Mouse (Mus musculus) hindbrain, embryonic 11.5 days (tissue): Measurements from ENCODE around the gene Gm20388. TPM values are rescaled to one million over a fixed set of nuclear protein-coding genes. Genes with fewer than 3 reads are reported as not detected.

Experiments used
- ATAC-seq: fragments of 200-750 bp; cut with Nextera tagmentation; 2 replicates; pipeline ENCODE4 v1.8.0; 2017; ENCODE audit warnings: mild to moderate bottlenecking, moderate TSS enrichment, moderate library complexity; ENCODE audit not compliant: low FRiP score
- DNase-seq: peaks from one replicate; pipeline ENCODE4 v3.0.0-alpha.2; 2015; ENCODE audit warnings: low spot score
- H3K27ac ChIP-seq: fragments of 300-500 bp; sonication (generic); 2 replicates; pipeline ENCODE4 v1.5.1; 2014; ENCODE audit warnings: mild to moderate bottlenecking, low read depth, low read length
- H3K27me3 ChIP-seq: fragments of 300-500 bp; sonication (generic); 2 replicates; pipeline ENCODE4 v1.6.1; 2014; ENCODE audit warnings: mild to moderate bottlenecking, low read length, moderate library complexity, mixed read lengths; ENCODE audit not compliant: control insufficient read depth, insufficient read depth
- H3K36me3 ChIP-seq: fragments of 300-500 bp; sonication (generic); 2 replicates; pipeline ENCODE4 v1.6.1; 2014; ENCODE audit warnings: mild to moderate bottlenecking, low read length, moderate library complexity, mixed read lengths; ENCODE audit not compliant: control insufficient read depth, insufficient read depth
- H3K4me1 ChIP-seq: fragments of 300-500 bp; sonication (generic); replicated peaks from 2 replicates; pipeline ENCODE4 v1.6.1; 2014; ENCODE audit warnings: low read length, mixed read lengths; ENCODE audit not compliant: control insufficient read depth, insufficient read depth
- H3K4me2 ChIP-seq: fragments of 300-500 bp; sonication (generic); replicated peaks from 2 replicates; pipeline ENCODE4 v1.6.1; 2014; ENCODE audit warnings: mild to moderate bottlenecking, low read depth, low read length
- H3K4me3 ChIP-seq: fragments of 300-500 bp; sonication (generic); 2 replicates; pipeline ENCODE4 v1.5.1; 2014; ENCODE audit warnings: low read depth, low read length
- H3K9ac ChIP-seq: fragments of 300-500 bp; sonication (generic); 2 replicates; pipeline ENCODE4 v1.6.1; 2014; ENCODE audit warnings: low read depth, low read length
- H3K9me3 ChIP-seq: fragments of 300-500 bp; sonication (generic); 2 replicates; pipeline ENCODE4 v1.6.1; 2016; ENCODE audit warnings: low read length; ENCODE audit not compliant: control insufficient read depth
- WGBS: fragments of 180-500 bp; shearing (Covaris S2); extraction: QIAGEN DNeasy Blood & Tissue Kit; methylation state at CpG from one replicate; pipeline ENCODE4 v1.1.7; 2014; 5-methylcytosine and 5-hydroxymethylcytosine counted together
- polyA plus RNA-seq: library from polyadenylated mRNA; unstranded; fragments of >200 nt; fragmentation: Nextera tagmentation; extraction: Ambion mirVana; gene quantifications from 2 replicates; pipeline ENCODE4 v1.2.1, GENCODE M21; 2014

Gm20388 gene
- polyA plus RNA-seq, 1 experiment from 2014 or later = 11.8 TPM

DNA sequence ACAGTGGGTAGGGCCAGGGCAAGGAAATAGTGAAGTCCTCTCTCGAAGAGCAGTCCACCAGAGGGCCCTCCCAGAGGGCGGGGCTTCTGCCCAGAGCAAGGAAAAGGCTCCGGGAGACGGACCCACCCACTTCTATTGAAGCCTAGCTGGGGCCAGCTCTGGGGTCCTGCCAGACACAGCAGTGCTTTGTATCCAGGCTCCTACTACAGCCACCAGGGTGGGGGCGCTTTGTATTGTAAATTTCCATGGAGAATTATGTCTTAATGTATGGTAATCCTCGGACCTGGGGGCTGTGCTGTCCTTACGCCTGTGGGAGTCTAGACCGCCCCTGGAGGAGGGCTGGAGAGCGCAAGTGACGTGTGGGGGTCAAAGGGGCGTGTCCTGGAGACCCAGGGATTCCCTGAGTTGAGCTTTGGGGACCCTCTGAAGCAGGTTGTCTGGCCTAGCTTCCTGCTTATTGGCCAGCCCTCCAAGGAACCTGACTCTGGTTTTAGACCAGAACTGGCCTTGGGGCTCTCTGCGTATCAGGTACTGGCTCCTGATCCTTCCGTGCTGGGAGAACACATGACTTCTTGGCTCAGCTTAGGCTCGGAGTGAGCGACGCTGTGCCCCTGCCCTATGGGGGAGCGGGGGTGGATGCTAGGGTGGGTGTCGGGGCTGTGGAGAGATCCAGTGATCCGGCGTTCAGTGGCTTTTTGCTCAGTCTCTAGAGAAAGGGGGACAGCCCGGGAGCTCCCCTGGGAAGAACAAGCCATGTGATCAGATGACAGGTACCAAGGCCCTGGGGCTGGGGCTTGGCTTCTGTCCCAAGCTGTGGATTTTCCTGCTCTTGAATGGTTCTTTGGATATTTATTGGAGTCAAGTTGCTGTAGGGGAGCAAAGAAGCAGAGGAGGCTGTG lies 598.7 kb downstream of the Gm20388 start:
- 1% methylated on average over 21 of the region's 21 CpGs for WGBS
- H3K27ac ChIP-seq = peak overlapping the region; percentile 67
- H3K4me1 ChIP-seq = peaks cover 75% of the 10 kb centered on the region
- H3K9ac ChIP-seq = peak overlapping the region; percentile 17; the same call in 1 of the 2 replicates
- no peaks in the 10 kb centered on the region for H3K36me3 ChIP-seq
- no peaks in the 10 kb centered on the region for H3K27me3 ChIP-seq
- H3K4me2 ChIP-seq = peak overlapping the region; percentile 36
- ATAC-seq (peak; percentile 85), DNase-seq (peak; percentile 84)
- no peak overlapping the region for H3K4me3 ChIP-seq
- H3K9me3 ChIP-seq = no peaks in the 10 kb centered on the region

DNA sequence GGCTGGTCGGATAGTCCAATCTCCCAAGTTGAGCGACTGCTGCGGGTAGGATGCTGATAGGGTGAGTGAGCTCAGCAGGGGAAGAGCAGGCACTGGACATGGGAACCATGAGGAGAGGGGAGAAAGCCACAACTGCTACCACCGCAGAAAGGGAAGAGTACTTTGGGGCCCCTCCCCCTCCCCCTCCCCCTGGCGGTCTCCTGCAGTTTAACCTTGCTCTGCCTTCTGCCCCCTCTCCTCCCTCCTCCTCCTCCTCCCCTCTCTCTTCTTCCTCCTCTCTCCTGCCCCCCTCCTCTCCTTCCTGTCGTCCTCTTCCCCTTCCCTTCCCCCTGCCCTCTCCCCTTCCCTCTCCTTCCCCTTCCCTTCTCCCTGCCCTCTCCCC lies 599.4 kb downstream of the Gm20388 start:
- DNase-seq = no peak
- H3K27ac ChIP-seq = 0 out of 2 replicates have a peak overlapping the region, but pooled peaks have one; percentile 67
- no peaks in the 10 kb centered on the region for H3K36me3 ChIP-seq
- H3K4me1 ChIP-seq = peaks cover 72% of the 10 kb centered on the region
- H3K9ac ChIP-seq = 0 out of 2 replicates have a peak overlapping the region, but pooled peaks have one; percentile 17
- 2% methylated on average over 5 of the region's 6 CpGs for WGBS
- no peaks in the 10 kb centered on the region for H3K27me3 ChIP-seq
- no peaks in the 10 kb centered on the region for H3K9me3 ChIP-seq
- no peak overlapping the region for H3K4me3 ChIP-seq
- no peak for ATAC-seq
- peak overlapping the region; percentile 36 for H3K4me2 ChIP-seq

DNA sequence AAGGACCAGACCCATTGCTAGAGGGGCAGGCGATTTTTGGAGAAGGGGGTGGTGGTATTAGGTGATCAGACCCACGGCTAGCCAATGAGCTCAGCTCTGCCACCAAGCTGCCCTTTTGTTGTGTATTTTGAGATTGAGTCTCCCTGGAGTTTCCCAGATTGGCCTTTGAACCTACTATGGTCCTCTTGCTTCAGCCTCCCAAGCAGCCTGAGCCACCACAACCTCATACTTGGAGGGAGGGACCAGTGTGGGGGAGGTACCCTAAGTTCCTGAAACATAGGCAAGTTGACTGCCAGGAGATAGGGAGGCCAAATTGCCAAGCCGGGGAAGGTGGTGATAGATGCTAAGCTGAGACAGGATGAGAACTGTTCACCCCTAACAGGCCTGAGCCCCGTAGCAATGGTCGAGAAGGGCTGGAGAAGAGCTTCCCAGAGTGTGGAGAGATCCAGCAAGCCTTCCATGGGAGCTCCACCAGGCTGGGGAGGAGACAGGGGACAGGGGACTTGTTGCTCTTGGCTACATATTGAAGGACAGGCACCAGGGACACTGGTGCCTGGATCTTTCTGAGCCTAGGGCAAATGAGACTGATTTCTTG lies 600.3 kb downstream of the Gm20388 start:
- no peaks in the 10 kb centered on the region for H3K36me3 ChIP-seq
- no peaks in the 10 kb centered on the region for H3K27me3 ChIP-seq
- H3K9me3 ChIP-seq = no peaks in the 10 kb centered on the region
- H3K9ac ChIP-seq = no peak overlapping the region
- 32% methylated on average over 5 of the region's 5 CpGs for WGBS
- peaks cover 70% of the 10 kb centered on the region for H3K4me1 ChIP-seq
- no peak overlapping the region for H3K4me3 ChIP-seq
- ATAC-seq (no peak), DNase-seq (no peak)
- H3K4me2 ChIP-seq = peak overlapping the region; percentile 6; the same call in 1 of the 2 replicates
- H3K27ac ChIP-seq = 0 out of 2 replicates have a peak overlapping the region, but pooled peaks have one; percentile 45

DNA sequence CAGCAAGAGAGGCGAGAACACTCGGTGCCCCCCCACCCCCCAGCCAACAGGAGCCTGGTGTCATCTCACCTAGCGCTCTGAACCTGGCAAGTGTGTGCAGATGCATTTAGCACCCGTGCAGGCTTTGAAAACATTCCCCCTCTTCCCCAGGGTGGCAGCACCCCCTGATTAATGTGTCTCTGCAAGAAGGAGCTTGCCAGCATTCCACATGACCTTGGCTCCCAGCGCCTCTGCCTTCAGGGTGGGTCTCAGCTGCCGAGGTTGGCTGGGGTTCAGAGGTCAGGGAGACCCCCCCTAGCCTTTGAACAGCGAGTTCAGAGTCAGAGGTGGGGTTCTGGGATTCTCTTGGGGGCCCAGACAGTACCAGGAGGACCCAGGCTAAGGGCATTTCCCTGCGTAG lies 601.1 kb downstream of the Gm20388 start:
- no peak for DNase-seq
- Histone ChIP-seq H3K4me2 (no peak overlapping the region), H3K36me3 (no peaks in the 10 kb centered on the region), H3K27me3 (no peaks in the 10 kb centered on the region), H3K9ac (0 out of 2 replicates have a peak overlapping the region, but pooled peaks have one; percentile 15), H3K4me1 (peaks cover 75% of the 10 kb centered on the region), H3K9me3 (no peaks in the 10 kb centered on the region), H3K27ac (0 out of 2 replicates have a peak overlapping the region, but pooled peaks have one; percentile 45), H3K4me3 (no peak overlapping the region)
- no peak for ATAC-seq
- WGBS = 31% methylated on average over 8 of the region's 8 CpGs

DNA sequence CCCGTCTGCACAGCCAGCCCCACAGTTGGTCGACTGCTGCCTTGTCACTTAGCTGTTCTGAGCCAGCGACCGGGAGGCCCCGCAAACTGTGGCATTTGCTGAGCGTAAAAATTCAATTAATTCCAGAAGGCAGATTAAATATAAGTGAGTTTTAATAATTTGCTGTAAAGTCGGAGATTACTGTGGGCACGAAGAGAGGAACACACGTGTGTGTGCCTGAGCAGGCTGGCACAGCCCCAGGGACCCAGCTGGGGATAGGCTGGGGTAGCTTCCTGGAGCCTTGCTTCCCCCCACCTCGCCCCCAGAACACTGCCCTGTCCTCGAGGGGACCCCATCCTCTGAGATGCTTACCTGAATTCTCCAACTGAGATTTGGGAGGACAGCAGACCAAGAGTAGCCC lies 601.7 kb downstream of the Gm20388 start:
- no peak overlapping the region for H3K4me2 ChIP-seq
- H3K9ac ChIP-seq = no peak overlapping the region
- ATAC-seq (no peak), DNase-seq (no peak)
- H3K9me3 ChIP-seq = no peaks in the 10 kb centered on the region
- H3K4me1 ChIP-seq = peaks cover 77% of the 10 kb centered on the region
- H3K27me3 ChIP-seq = no peaks in the 10 kb centered on the region
- no peak overlapping the region for H3K4me3 ChIP-seq
- no peaks in the 10 kb centered on the region for H3K36me3 ChIP-seq
- no peak overlapping the region for H3K27ac ChIP-seq
- WGBS = 31% methylated on average over 11 of the region's 11 CpGs

DNA sequence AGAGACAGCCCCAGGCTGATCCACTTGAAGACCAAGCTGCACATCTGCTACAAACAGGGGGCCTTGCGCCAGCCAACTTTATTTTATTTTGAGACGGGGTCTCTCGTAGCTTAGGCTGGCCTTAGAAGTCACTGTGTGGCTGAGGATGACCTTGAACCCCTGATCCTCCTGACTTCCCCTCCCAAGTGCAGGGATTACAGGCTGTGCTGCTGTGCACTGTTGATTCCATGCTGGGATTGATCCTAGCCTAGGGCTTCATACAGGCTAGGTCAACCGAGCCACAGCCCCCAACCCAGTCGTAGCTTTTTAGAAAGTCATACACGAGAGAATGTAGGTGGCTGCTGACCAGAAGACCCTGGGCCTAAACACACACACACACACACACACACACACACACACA lies 602.5 kb downstream of the Gm20388 start:
- H3K27me3 ChIP-seq = no peaks in the 10 kb centered on the region
- no peaks in the 10 kb centered on the region for H3K9me3 ChIP-seq
- no peak overlapping the region for H3K4me2 ChIP-seq
- 38% methylated on average over 6 of the region's 6 CpGs for WGBS
- peak overlapping the region; percentile 94 for H3K27ac ChIP-seq
- no peak overlapping the region for H3K9ac ChIP-seq
- H3K4me3 ChIP-seq = no peak overlapping the region
- DNase-seq = no peak
- H3K4me1 ChIP-seq = peaks cover 80% of the 10 kb centered on the region
- ATAC-seq = no peak
- no peaks in the 10 kb centered on the region for H3K36me3 ChIP-seq

DNA sequence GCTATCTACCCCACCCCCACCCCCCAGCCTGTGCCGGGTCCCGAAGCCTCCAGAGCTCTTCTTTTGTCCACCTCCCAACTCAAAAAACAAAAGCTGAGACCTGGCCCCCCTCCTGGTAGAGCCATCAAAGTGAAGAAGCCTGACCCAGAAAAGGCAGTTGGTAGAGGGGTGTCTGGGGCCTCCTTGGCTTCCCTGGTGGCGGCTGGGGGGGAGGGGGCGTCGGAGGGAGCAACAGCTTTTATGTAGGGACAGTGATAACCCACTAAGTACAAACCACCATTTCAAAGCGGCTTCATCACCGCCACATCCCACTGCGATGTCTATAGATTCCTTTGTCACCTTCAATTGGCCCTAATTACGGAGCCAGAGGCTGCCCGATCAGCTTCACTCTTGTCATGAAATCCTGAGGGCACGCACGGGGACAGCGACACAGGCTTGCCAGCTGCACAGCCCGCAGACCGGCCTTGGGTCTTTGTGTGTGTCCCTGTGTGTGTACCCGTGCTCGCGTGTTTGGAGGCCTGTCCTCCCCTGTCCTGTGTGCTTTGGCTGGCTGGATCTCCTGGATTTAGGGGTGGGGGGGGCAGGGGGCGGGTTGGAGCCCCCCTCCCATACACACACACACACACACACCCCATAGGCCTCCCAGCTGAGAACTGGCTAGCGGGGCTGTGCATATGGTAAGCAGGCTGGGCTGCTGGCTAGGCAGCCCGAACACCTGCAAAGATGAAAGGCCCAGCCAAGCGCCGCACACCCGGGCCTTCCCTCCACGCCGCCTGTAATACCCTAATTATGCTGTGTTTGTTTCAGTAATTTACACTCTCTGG lies 603.2 kb downstream of the Gm20388 start:
- H3K27me3 ChIP-seq = no peaks in the 10 kb centered on the region
- no peak overlapping the region for H3K4me3 ChIP-seq
- WGBS = 4% methylated on average over 26 of the region's 26 CpGs
- no peaks in the 10 kb centered on the region for H3K9me3 ChIP-seq
- H3K27ac ChIP-seq = peak overlapping the region; percentile 94
- H3K9ac ChIP-seq = peak overlapping the region; percentile 44; the same call in 1 of the 2 replicates
- peaks cover 78% of the 10 kb centered on the region for H3K4me1 ChIP-seq
- ATAC-seq (peak; percentile 41), DNase-seq (peak; percentile 67)
- no peaks in the 10 kb centered on the region for H3K36me3 ChIP-seq
- H3K4me2 ChIP-seq = peak overlapping the region; percentile 6; the same call in 1 of the 2 replicates

DNA sequence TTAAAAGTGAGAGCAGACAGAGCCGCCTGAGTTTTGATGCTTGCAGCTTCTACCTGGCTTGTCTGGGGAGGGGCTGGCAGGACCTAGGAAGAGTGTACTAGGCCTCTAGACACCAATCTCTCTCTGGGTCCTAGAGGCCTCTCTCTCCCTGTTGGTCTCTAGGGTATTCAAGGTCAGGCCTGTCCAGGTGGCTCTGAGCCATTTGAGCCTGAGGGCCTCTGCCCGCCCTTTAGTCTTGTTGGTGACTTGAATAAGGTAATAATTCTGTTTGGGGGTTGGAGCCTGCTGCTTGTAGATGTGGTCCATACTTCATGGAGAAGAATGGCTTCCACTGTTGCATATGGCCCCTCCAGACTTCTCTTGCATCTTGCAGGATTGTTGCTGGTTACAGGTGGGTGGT lies 604.6 kb downstream of the Gm20388 start:
- H3K4me2 ChIP-seq = no peak overlapping the region
- no peak overlapping the region for H3K27ac ChIP-seq
- no peaks in the 10 kb centered on the region for H3K27me3 ChIP-seq
- ATAC-seq (no peak), DNase-seq (no peak)
- H3K36me3 ChIP-seq = no peaks in the 10 kb centered on the region
- H3K9ac ChIP-seq = no peak overlapping the region
- H3K9me3 ChIP-seq = no peaks in the 10 kb centered on the region
- H3K4me1 ChIP-seq = peaks cover 75% of the 10 kb centered on the region
- WGBS = 96% methylated on average over 2 of the region's 2 CpGs
- no peak overlapping the region for H3K4me3 ChIP-seq
